Mouse (Mus musculus) left cerebral cortex, postnatal 14 days (tissue): Measurements from ENCODE around the gene Ppp4c. TPM values are rescaled to one million over a fixed set of nuclear protein-coding genes. Genes with fewer than 3 reads are reported as not detected.

Experiments
- total RNA-seq, 2 experiments: library from RNA; stranded (reverse); gene quantifications; 2 replicates each; pipeline ENCODE4 v1.2.3; 2021

Ppp4c gene
- total RNA-seq, 2 experiments from 2014 or later, result 48.9 to 49.6 TPM

Other genes with a start within 250 kb of the Ppp4c start
- gene Eif3c, start 226.1 kb downstream of the Ppp4c start, total RNA-seq, result 100 to 1,000 TPM; 182 to 186 TPM
- gene Apobr, start 207.6 kb downstream of the Ppp4c start, total RNA-seq, result under 1 TPM; 0.26 to 0.32 TPM
- gene Cln3, start 206.7 kb downstream of the Ppp4c start, total RNA-seq, result 10 to 100 TPM; 20.4 to 21.5 TPM
- gene Il27, start 197.6 kb downstream of the Ppp4c start, total RNA-seq, result not detected
- gene Nupr1, start 161.6 kb downstream of the Ppp4c start, total RNA-seq, result 10 to 100 TPM; 11.5 to 15.9 TPM
- gene Sgf29, start 143.2 kb downstream of the Ppp4c start, total RNA-seq, result 10 to 100 TPM; 32.0 to 33.8 TPM
- 10 to 100 TPM in 1 of 2 experiments, 1 to 10 TPM in 1; 6.7 to 12.7 TPM for gene Sult1a1, start 116.1 kb downstream of the Ppp4c start, total RNA-seq
- gene Bola2, start 97.1 kb downstream of the Ppp4c start, total RNA-seq, result 100 to 1,000 TPM; 108 to 113 TPM
- gene Slx1b, start 96.7 kb downstream of the Ppp4c start, total RNA-seq, result 10 to 100 TPM; 13.6 to 15.9 TPM
- gene Coro1a, start 84.7 kb downstream of the Ppp4c start, total RNA-seq, result 100 to 1,000 TPM; 173 to 185 TPM
- gene Mapk3, start 32.9 kb downstream of the Ppp4c start, total RNA-seq, result 100 to 1,000 TPM; 209 to 214 TPM
- 1 to 10 TPM; 2.0 to 2.5 TPM for gene Gdpd3, start 26.2 kb downstream of the Ppp4c start, total RNA-seq
- 100 to 1,000 TPM; 247 to 269 TPM for gene Ypel3, start 15.5 kb downstream of the Ppp4c start, total RNA-seq
- under 1 TPM; 0.51 to 0.92 TPM for gene Tbx6, start 11.0 kb downstream of the Ppp4c start, total RNA-seq
- gene Fam57b, start 5.2 kb upstream of the Ppp4c start, total RNA-seq, result 100 to 1,000 TPM; 117 to 118 TPM
- gene 4930451I11Rik, start 39.1 kb upstream of the Ppp4c start, total RNA-seq, result not detected
- 10 to 100 TPM; 54.8 to 62.4 TPM for gene Doc2a, start 54.9 kb upstream of the Ppp4c start, total RNA-seq
- 10 to 100 TPM; 30.2 to 32.1 TPM for gene Hirip3, start 69.5 kb upstream of the Ppp4c start, total RNA-seq
- gene Ino80e, start 69.9 kb upstream of the Ppp4c start, total RNA-seq, result 10 to 100 TPM; 51.8 to 52.2 TPM
- 100 to 1,000 TPM; 163 to 169 TPM for gene Taok2, start 92.2 kb upstream of the Ppp4c start, total RNA-seq
- 10 to 100 TPM; 21.1 to 23.7 TPM for gene Tmem219, start 130.4 kb upstream of the Ppp4c start, total RNA-seq
- gene Kctd13, start 136.4 kb upstream of the Ppp4c start, total RNA-seq, result 100 to 1,000 TPM; 144 to 151 TPM
- 10 to 100 TPM; 49.1 to 52.0 TPM for gene Asphd1, start 157.1 kb upstream of the Ppp4c start, total RNA-seq
- gene Sez6l2, start 158.1 kb upstream of the Ppp4c start, total RNA-seq, result 100 to 1,000 TPM; 335 to 339 TPM
- 100 to 1,000 TPM; 187 to 196 TPM for gene Cdipt, start 183.4 kb upstream of the Ppp4c start, total RNA-seq
- under 1 TPM in 1 of 2 experiments, not detected in 1; 0.42 TPM for gene Cdiptos, start 183.6 kb upstream of the Ppp4c start, total RNA-seq
- gene Mvp, start 222.1 kb upstream of the Ppp4c start, total RNA-seq, result 1 to 10 TPM; 4.9 to 5.1 TPM
- gene Pagr1b, start 224.0 kb upstream of the Ppp4c start, total RNA-seq, result not detected
- 10 to 100 TPM; 14.5 to 19.3 TPM for gene Pagr1a, start 224.9 kb upstream of the Ppp4c start, total RNA-seq
- gene Gm42742, start 228.6 kb upstream of the Ppp4c start, total RNA-seq, result 10 to 100 TPM; 33.6 to 43.7 TPM
- 100 to 1,000 TPM; 165 to 186 TPM for gene Prrt2, start 228.7 kb upstream of the Ppp4c start, total RNA-seq
- gene Maz, start 234.5 kb upstream of the Ppp4c start, total RNA-seq, result 100 to 1,000 TPM; 260 to 271 TPM
- 10 to 100 TPM in 1 of 2 experiments, 1 to 10 TPM in 1; 9.6 to 10.4 TPM for gene Kif22, start 250.0 kb upstream of the Ppp4c start, total RNA-seq